Mouse (Mus musculus) C2C12 (cell line): Measurements from ENCODE around the gene Frmd5. TPM values are rescaled to one million over a fixed set of nuclear protein-coding genes. Genes with fewer than 3 reads are reported as not detected.
"Not testable (repeated sequence)": the region's sequence is repeated elsewhere in the genome, so short reads cannot be mapped to it uniquely, and the experiment has no call there.

ENCODE experiments used
- H3K27me3 ChIP-seq: one replicate; pipeline ENCODE4 v1.6.1; 2011; ENCODE audit not compliant: control insufficient read depth, insufficient read depth, insufficient read length
- H3K36me3 ChIP-seq: one replicate; pipeline ENCODE4 v1.6.1; 2011; ENCODE audit not compliant: control insufficient read depth, insufficient read depth
- H3K4me3 ChIP-seq: one replicate; pipeline ENCODE4 v1.5.1; 2011; ENCODE audit warnings: mild to moderate bottlenecking, control low read depth; ENCODE audit not compliant: poor library complexity, insufficient read depth, severe bottlenecking
- H3K79me2 ChIP-seq: one replicate; pipeline ENCODE4 v1.6.1; 2011; ENCODE audit not compliant: control insufficient read depth, insufficient read depth
- H3K79me3 ChIP-seq: one replicate; pipeline ENCODE4 v1.6.1; 2011; ENCODE audit warnings: low read depth, control low read depth
- H3ac ChIP-seq: one replicate; pipeline ENCODE3; 2011; ENCODE audit warnings: low read depth; ENCODE audit not compliant: control insufficient read depth, insufficient read length
- CEBPB ChIP-seq: IDR thresholded peaks from one replicate; pipeline ENCODE4 v1.6.1; 2011; ENCODE audit warnings: low read depth, mild to moderate bottlenecking, control low read depth, moderate library complexity
- CTCF ChIP-seq: IDR thresholded peaks from one replicate; pipeline ENCODE4 v1.5.1; 2011; ENCODE audit not compliant: control insufficient read depth, insufficient read depth, insufficient read length
- FOSL1 ChIP-seq: IDR thresholded peaks from one replicate; pipeline ENCODE4 v1.8.0; 2011; ENCODE audit warnings: mild to moderate bottlenecking, low read length; ENCODE audit not compliant: poor library complexity, insufficient read depth, severe bottlenecking
- MAX ChIP-seq: IDR thresholded peaks from one replicate; pipeline ENCODE4 v1.6.1; 2011; ENCODE audit warnings: mild to moderate bottlenecking, control low read depth
- MYOD1 ChIP-seq: IDR thresholded peaks from one replicate; pipeline ENCODE4 v1.6.1; 2011; ENCODE audit warnings: low read depth; ENCODE audit not compliant: control insufficient read depth, insufficient read length
- MYOG ChIP-seq: IDR thresholded peaks from one replicate; pipeline ENCODE4 v1.6.1; 2011; ENCODE audit not compliant: control insufficient read depth, insufficient read length; ENCODE audit errors: extremely low read depth
- USF1 ChIP-seq: IDR thresholded peaks from one replicate; pipeline ENCODE4 v1.6.1; 2011; ENCODE audit warnings: low read depth, mild to moderate bottlenecking, control low read depth, moderate library complexity
- polyA plus RNA-seq: library from polyadenylated mRNA; unstranded; fragments of >200 nt; fragmentation: generic; extraction: Trizol; gene quantifications from one replicate; pipeline ENCODE4 v1.2.1, GENCODE M21; 2012; ENCODE audit warnings: missing spikeins

Frmd5 gene
- polyA plus RNA-seq, 1 experiment = 0.51 TPM

DNA sequence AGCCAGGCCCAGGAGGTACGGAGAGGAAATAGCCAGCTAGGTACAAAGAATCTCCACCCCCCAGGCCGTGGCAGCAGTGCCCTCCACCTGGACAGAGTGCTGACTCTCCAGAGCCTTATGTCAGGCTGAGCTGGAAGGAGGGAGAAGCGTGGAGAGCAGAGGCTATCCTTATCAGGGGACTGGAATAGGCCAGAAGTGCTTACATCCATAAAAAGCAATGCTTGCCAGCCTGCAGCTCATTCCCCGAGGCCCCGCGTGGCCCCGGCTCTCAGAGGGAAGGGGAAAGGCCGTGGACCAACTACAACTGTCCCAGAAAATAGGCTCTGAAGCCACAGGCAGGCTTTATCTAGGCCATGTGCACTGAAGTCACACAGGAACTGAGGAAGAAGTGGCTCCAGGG is 255.6 kb downstream of the Frmd5 start:
- Histone ChIP-seq H3K27me3 (no peaks in the 10 kb centered on the region), H3K36me3 (no peaks in the 10 kb centered on the region), H3K79me3 (no peaks in the 10 kb centered on the region), H3K4me3 (no peak overlapping the region), H3K79me2 (no peaks in the 10 kb centered on the region), H3ac (no peak overlapping the region)
- TF ChIP-seq MYOG (no peak), CTCF (no peak), FOSL1 (no peak), MAX (no peak), CEBPB (no peak), USF1 (no peak), MYOD1 (no peak)

DNA sequence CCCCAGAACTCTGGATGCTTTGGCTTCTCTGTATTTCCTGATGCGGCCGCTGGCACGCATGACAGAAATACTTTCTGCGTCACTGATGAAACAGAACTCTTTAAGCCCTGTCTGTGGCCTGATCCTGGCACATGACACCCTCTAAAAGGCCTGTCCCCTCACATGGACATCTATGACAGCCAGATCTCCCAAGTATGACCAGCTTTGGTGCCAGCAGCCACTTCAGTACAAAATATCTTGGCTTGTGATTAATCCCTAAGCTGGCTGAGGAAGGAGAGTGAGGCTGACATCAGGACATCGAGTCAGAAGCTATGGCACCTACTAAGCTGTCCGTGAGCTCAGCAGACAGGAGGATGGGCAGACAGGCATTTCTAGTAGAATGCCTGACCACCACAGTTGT is 257.3 kb downstream of the Frmd5 start:
- Histone ChIP-seq H3ac (no peak overlapping the region), H3K27me3 (no peaks in the 10 kb centered on the region), H3K79me2 (no peaks in the 10 kb centered on the region), H3K36me3 (peaks cover 5% of the 10 kb centered on the region), H3K4me3 (no peak overlapping the region), H3K79me3 (no peaks in the 10 kb centered on the region)
- no peak for TF ChIP-seq CEBPB
- no peak for TF ChIP-seq MYOG
- TF ChIP-seq CTCF = no peak
- no peak for TF ChIP-seq FOSL1
- TF ChIP-seq MYOD1 = no peak

DNA sequence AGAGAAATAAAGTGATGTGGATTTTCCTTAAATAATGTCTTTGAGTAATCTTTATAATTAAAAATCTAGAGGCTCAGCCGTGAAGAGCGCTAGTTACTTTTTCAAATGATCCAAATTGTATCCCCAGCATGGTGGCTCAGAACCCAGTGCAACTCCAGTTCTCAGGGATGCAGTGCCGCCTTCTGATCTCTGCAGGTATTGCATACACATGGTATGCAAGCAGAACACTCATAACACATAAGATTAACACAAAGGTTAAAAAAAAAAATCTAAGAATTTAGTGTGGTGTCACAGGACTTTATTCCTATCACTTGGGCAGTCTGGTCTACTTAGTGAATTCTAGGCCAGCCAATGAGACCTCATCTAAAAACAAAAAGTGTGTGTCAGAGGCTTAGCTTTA is 262.1 kb downstream of the Frmd5 start:
- Histone ChIP-seq H3K27me3 (no peaks in the 10 kb centered on the region), H3K79me2 (no peaks in the 10 kb centered on the region), H3K79me3 (no peaks in the 10 kb centered on the region), H3ac (no peak overlapping the region), H3K36me3 (peaks cover 25% of the 10 kb centered on the region), H3K4me3 (no peak overlapping the region)
- TF ChIP-seq FOSL1 (no peak), MAX (no peak), MYOD1 (no peak), CEBPB (no peak), CTCF (no peak), MYOG (no peak), USF1 (no peak)

GRCm38 (mm10) chr2:121525056-121525455 is 281.8 kb downstream of the Frmd5 start:
- H3K79me2 ChIP-seq = no peaks in the 10 kb centered on the region
- no peak overlapping the region for H3ac ChIP-seq
- no peak overlapping the region for H3K4me3 ChIP-seq
- H3K79me3 ChIP-seq = no peaks in the 10 kb centered on the region
- no peak for TF ChIP-seq USF1
- no peak for TF ChIP-seq MYOD1
- no peak for TF ChIP-seq MYOG
- no peak for TF ChIP-seq CTCF
- TF ChIP-seq MAX = no peak
- TF ChIP-seq CEBPB = no peak
- TF ChIP-seq FOSL1 = no peak
- H3K36me3 ChIP-seq = peaks cover 16% of the 10 kb centered on the region
- no peaks in the 10 kb centered on the region for H3K27me3 ChIP-seq

GRCm38 (mm10) chr2:121522830-121523229 is 284.1 kb downstream of the Frmd5 start:
- not testable (repeated sequence) for H3K4me3 ChIP-seq, H3ac ChIP-seq, H3K27me3 ChIP-seq, H3K79me3 ChIP-seq, H3K79me2 ChIP-seq
- H3K36me3 ChIP-seq = peaks cover 16% of the 10 kb centered on the region

- Histone ChIP-seq H3ac (no peak overlapping the region), H3K36me3 (peaks cover 22% of the 10 kb centered on the region), H3K79me3 (no peaks in the 10 kb centered on the region), H3K27me3 (no peaks in the 10 kb centered on the region), H3K4me3 (no peak overlapping the region), H3K79me2 (no peaks in the 10 kb centered on the region)
- TF ChIP-seq CEBPB = no peak
Observed at GRCm38 (mm10) chr2:121522006-121522405, 284.9 kb downstream of the Frmd5 start.

DNA sequence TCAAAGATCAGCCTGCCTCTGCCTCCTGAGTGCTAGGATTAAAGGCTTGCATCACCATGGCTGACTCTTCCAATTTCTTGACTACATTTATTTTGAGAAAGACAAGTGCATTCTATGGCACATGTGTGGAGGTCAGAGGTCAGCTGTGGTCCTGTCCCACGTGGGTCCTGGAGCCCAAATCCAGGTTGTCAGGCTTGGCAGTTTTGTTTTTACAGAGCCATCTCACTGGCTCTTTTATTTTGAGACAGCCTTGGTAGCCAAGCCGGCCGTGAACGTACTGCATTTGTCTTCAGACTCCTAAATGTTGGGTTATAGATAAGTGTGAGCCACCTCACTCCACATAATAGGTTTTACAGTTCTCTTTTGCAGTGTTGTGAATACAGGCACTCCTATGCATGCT is 288.2 kb downstream of the Frmd5 start:
- H3K27me3 ChIP-seq, H3ac ChIP-seq, H3K79me2 ChIP-seq, H3K4me3 ChIP-seq, H3K79me3 ChIP-seq: not testable (repeated sequence)
- peaks cover 15% of the 10 kb centered on the region for H3K36me3 ChIP-seq
